Mouse (Mus musculus) liver, adult 2 months (tissue): ENCODE measurements around the gene Adgb. TPM values are rescaled to one million over a fixed set of nuclear protein-coding genes. Genes with fewer than 3 reads are reported as not detected.
A peak's percentile ranks its signal among the peaks of the same experiment; 100 is the strongest.

Experiments used
- DNase-seq: peaks from one replicate; pipeline ENCODE4 v3.0.0-alpha.2; 2011; ENCODE audit warnings: low read depth, low spot score; ENCODE audit errors: extremely low read depth
- H3K27ac ChIP-seq: fragments of 200-500 bp; replicated peaks from 2 replicates; pipeline ENCODE4 v1.5.1; 2012; ENCODE audit warnings: low read depth, mild to moderate bottlenecking, control low read depth, inconsistent platforms, low read length; ENCODE audit not compliant: insufficient read depth
- H3K27me3 ChIP-seq: fragments of 200-500 bp; 2 replicates; pipeline ENCODE4 v1.6.1; 2012; ENCODE audit warnings: mild to moderate bottlenecking, moderate library complexity, low read length, inconsistent platforms; ENCODE audit not compliant: control insufficient read depth, insufficient read depth
- H3K36me3 ChIP-seq: fragments of 200-500 bp; 2 replicates; pipeline ENCODE4 v1.6.1; 2012; ENCODE audit warnings: low read length, inconsistent platforms; ENCODE audit not compliant: control insufficient read depth, insufficient read depth
- H3K4me1 ChIP-seq: fragments of 200-500 bp; 2 replicates; pipeline ENCODE4 v1.6.1; 2011; ENCODE audit warnings: low read length; ENCODE audit not compliant: control insufficient read depth, insufficient read depth
- H3K4me3 ChIP-seq: fragments of 200-500 bp; 2 replicates; pipeline ENCODE4 v1.5.1; 2011; ENCODE audit warnings: low read depth, mild to moderate bottlenecking, control low read depth, low read length, moderate library complexity; ENCODE audit not compliant: insufficient read depth
- H3K79me2 ChIP-seq: fragments of 200-500 bp; 2 replicates; pipeline ENCODE4 v1.6.1; 2012; ENCODE audit warnings: inconsistent platforms, mild to moderate bottlenecking, low read length, moderate library complexity; ENCODE audit not compliant: control insufficient read depth, insufficient read depth
- H3K9ac ChIP-seq: fragments of 200-500 bp; 2 replicates; pipeline ENCODE4 v1.6.1; 2012; ENCODE audit warnings: low read depth, mild to moderate bottlenecking, control low read depth, inconsistent platforms, low read length
- CTCF ChIP-seq: fragments of 200-500 bp; IDR thresholded peaks from 2 replicates; pipeline ENCODE4 v1.5.1; 2011; ENCODE audit warnings: low read depth, low read length, control low read depth
- POLR2A ChIP-seq: fragments of 200-500 bp; IDR thresholded peaks from 2 replicates; pipeline ENCODE4 v1.6.1; 2011; ENCODE audit warnings: low read length, control low read depth; ENCODE audit not compliant: insufficient read depth; ENCODE audit errors: extremely low read depth
- WGBS: fragments of 180-500 bp; shearing (Covaris S2); methylation state at CpG from one replicate; pipeline ENCODE4 v1.1.7; 2018; 5-methylcytosine and 5-hydroxymethylcytosine counted together
- polyA plus RNA-seq: library from polyadenylated mRNA; depleted of rRNA; stranded (reverse); fragments of >200 nt; gene quantifications from 2 replicates; pipeline ENCODE4 v1.2.3, GENCODE M21; 2012
- total RNA-seq: library from RNA; depleted of rRNA; stranded (reverse); fragments of >200 nt; gene quantifications from 2 replicates; pipeline ENCODE4 v1.2.3, GENCODE M21; 2014

Adgb gene
- total and polyA plus RNA-seq, 2 experiments = 0.33 to 0.83 TPM

DNA sequence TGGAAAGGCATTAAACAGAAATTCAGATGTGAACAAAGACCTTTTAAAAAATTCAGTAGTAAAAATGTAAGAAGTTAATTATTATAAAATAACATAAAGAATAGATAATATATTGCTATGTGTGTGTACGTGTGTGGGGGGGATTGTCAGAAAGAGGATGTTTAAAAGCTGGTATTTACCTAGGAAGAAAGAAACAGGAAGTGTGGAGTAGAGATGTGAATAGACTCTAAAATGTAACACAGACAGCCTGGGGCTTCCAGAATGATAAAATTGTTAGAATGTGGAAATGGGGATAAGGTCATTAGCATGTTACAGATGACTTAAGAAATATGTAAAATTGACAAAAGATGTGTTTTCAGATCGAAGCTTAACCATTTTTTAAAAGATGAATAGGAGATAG is 12.0 kb downstream of the Adgb start:
- no peaks in the 10 kb centered on the region for H3K79me2 ChIP-seq
- H3K36me3 ChIP-seq = no peaks in the 10 kb centered on the region
- no peaks in the 10 kb centered on the region for H3K4me1 ChIP-seq
- H3K27me3 ChIP-seq = no peaks in the 10 kb centered on the region
- WGBS = 70% methylated on average over 2 of the region's 2 CpGs
- no peak overlapping the region for H3K4me3 ChIP-seq
- no peak for DNase-seq
- H3K27ac ChIP-seq = no peak overlapping the region
- TF ChIP-seq CTCF (no peak), POLR2A (no peak)
- no peak overlapping the region for H3K9ac ChIP-seq

DNA sequence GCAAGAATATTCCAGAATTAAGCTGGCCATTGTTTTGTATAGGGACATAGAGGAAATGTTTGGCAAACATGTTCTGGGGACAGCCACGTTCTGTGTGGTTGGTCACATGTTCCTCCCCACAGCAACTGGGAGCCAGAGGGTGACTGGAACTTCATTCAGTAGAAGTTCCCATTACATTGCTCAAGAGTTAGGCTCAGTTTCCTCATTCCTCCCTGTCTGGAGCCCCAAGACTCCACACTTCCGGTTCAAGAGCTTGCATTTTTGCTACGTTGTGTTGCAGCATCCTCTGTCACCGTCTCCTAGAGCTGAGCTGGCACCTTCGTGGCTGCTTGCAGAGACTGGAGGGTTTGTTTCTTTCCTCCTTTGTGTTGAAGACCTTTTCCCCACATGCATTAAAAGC is 15.1 kb downstream of the Adgb start:
- H3K4me3 ChIP-seq = no peak overlapping the region
- no peaks in the 10 kb centered on the region for H3K79me2 ChIP-seq
- 67% methylated on average over 5 of the region's 5 CpGs for WGBS
- no peaks in the 10 kb centered on the region for H3K27me3 ChIP-seq
- TF ChIP-seq CTCF = no peak
- TF ChIP-seq POLR2A = no peak
- no peak overlapping the region for H3K27ac ChIP-seq
- no peaks in the 10 kb centered on the region for H3K4me1 ChIP-seq
- no peak overlapping the region for H3K9ac ChIP-seq
- no peaks in the 10 kb centered on the region for H3K36me3 ChIP-seq
- peak; percentile 55 for DNase-seq

DNA sequence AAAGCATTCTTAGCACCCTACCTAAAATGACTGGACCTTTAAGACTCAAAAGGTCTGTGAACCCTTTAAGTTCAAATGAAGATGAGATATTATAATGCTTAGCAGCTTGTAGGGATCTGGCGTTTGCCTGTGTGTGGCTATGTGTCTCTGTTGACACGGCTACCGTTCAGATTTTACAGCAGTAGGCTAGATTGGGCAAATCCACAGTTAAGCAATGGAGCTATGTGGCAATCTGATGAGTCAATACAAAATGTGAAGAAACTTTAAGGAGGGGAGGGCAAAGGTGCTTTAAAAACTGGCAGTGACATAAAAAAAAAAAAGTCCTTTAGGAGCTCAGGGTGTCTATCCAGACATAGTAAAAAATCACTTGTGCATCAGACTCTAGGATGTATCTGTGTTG is 23.1 kb downstream of the Adgb start:
- TF ChIP-seq CTCF (no peak), POLR2A (no peak)
- Histone ChIP-seq H3K27me3 (no peaks in the 10 kb centered on the region), H3K4me1 (peaks cover 6% of the 10 kb centered on the region; the same call in 1 of the 2 replicates), H3K79me2 (no peaks in the 10 kb centered on the region), H3K36me3 (no peaks in the 10 kb centered on the region), H3K4me3 (no peak overlapping the region), H3K27ac (no peak overlapping the region), H3K9ac (no peak overlapping the region)
- peak; percentile 98 for DNase-seq
- 23% methylated on average over 3 of the region's 3 CpGs for WGBS

DNA sequence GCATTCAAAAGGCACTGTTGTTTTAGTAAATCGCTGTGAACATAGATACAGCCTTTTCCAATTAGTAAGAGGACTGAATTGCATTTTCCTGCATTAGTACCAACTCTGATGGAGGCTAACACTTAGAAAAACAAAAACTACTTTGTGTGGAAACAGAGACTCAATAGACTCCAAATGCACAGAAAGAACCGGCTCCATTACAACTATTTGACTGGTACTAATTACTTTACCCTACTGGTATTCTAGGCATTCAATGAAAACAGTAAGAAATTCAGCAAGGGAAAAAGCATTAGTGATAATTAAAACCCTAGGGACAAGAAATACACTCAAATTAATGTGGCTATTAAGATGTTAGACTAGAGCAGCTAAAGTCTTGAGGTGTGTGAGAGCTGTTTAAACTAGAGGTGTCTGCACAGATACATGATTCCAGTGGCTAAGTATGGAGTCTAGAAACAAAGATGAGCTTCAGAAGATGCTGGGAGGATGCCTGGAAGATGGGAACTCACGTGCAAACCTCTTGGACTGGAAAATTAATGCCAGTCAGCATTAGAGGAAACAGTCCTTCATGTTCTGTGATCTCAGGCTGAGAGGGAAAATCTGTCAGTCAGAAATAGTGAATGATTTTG is 27.2 kb downstream of the Adgb start:
- H3K4me3 ChIP-seq = no peak overlapping the region

DNA sequence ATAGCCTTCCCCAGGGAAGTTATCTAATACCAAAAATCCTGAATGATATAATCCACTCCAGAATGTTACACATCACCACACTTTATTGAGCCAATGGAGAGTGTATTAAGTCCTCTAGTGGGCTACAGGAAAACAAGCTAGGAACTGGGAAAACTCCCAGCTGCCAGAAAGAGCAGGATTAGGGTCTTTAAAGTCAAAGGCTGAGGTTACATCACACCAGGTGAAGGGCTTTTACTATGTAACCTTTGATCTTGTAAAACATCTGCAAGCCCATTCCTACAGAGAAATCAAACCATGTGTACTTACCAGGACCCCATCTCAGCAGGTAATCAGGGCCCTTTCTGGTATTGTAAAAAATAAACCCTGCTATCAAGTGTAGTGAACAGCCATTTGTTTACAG is 28.6 kb downstream of the Adgb start:
- Histone ChIP-seq H3K27me3 (no peaks in the 10 kb centered on the region), H3K79me2 (no peaks in the 10 kb centered on the region), H3K4me3 (no peak overlapping the region), H3K9ac (no peak overlapping the region), H3K27ac (no peak overlapping the region), H3K36me3 (no peaks in the 10 kb centered on the region), H3K4me1 (peaks cover 2% of the 10 kb centered on the region; the same call in 1 of the 2 replicates)
- TF ChIP-seq POLR2A (no peak), CTCF (no peak)
- DNase-seq = peak; percentile 16

More for the DNA sequence above, 27.2 kb downstream of the Adgb start:
- H3K4me1 ChIP-seq = peaks cover 6% of the 10 kb centered on the region; the same call in 1 of the 2 replicates
- DNase-seq = no peak
- no peak for TF ChIP-seq CTCF
- no peak for TF ChIP-seq POLR2A
- H3K27me3 ChIP-seq = no peaks in the 10 kb centered on the region
- no peaks in the 10 kb centered on the region for H3K79me2 ChIP-seq
- no peaks in the 10 kb centered on the region for H3K36me3 ChIP-seq
- no peak overlapping the region for H3K27ac ChIP-seq
- H3K9ac ChIP-seq = no peak overlapping the region
- WGBS = 86% methylated on average over 3 of the region's 3 CpGs

DNA sequence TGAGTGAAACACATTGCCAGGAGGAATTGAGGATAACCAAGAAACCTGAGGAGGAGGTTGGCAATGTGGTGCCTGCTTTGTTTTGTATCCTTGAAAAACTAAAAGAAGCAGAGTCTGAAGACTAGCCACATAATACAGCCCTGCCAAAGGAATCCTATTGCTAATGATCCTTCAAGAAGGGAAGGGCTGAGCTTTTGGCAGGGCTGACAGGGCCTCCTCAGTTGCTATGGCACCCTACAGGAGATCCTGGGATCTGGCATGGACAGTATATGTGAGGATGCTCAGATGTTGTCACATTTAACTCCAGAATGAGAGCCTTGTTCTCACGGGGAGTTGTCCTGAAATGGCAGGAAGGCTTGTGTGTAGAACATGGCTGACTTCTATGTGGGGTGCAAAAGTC is 37.1 kb downstream of the Adgb start:
- H3K9ac ChIP-seq = no peak overlapping the region
- TF ChIP-seq POLR2A (no peak), CTCF (no peak)
- H3K36me3 ChIP-seq = no peaks in the 10 kb centered on the region
- H3K27me3 ChIP-seq = no peaks in the 10 kb centered on the region
- DNase-seq = no peak
- no peaks in the 10 kb centered on the region for H3K4me1 ChIP-seq
- H3K27ac ChIP-seq = no peak overlapping the region
- H3K79me2 ChIP-seq = no peaks in the 10 kb centered on the region
- H3K4me3 ChIP-seq = no peak overlapping the region
- 84% methylated on average over 1 of the region's 1 CpGs for WGBS
